In genomic region chr6:104758125-104758524, GRCm38 (mm10) we compare ENCODE assay signal across 24 mouse cellular contexts.
"Had no signal": no experiment of that assay in that cellular context is flagged by ENCODE, and none has a peak within 500 bp of the region (broad histone marks: within the 10 kb centered on the region; RNA-seq: fewer than 3 reads in every experiment).

No protein-coding gene starts in this region.

- H3K9me3 ChIP-seq: heart, embryonic 10.5 days; heart, embryonic 12.5 days; hindbrain, embryonic 10.5 days; hindbrain, embryonic 12.5 days; limb, embryonic 10.5 days; limb, embryonic 12.5 days; liver, embryonic 13.5 days had no signal

- H3K4me1 ChIP-seq: heart, embryonic 10.5 days; heart, embryonic 12.5 days; hindbrain, embryonic 10.5 days; hindbrain, embryonic 12.5 days; limb, embryonic 10.5 days; limb, embryonic 12.5 days; liver, embryonic 13.5 days had no signal

- H3K4me3 ChIP-seq: gastrocnemius, adult 2 months; heart, embryonic 10.5 days; heart, embryonic 12.5 days; hindbrain, embryonic 10.5 days; hindbrain, embryonic 12.5 days; layer of hippocampus, adult 2 months; left cerebral cortex, adult 2 months; limb, embryonic 10.5 days; limb, embryonic 12.5 days; liver, embryonic 13.5 days had no signal

- DNase-seq: gastrocnemius, adult 2 months; gastrocnemius, postnatal 10 days; gastrocnemius, postnatal 25 days; heart, adult 18-20 months; heart, postnatal 10 days; heart, postnatal 4 days; kidney, adult 18-20 months; kidney, adult 8-10 months; kidney, postnatal 25 days; kidney, postnatal 4 days; liver; liver, embryonic 13.5 days had no signal

- H3K27me3 ChIP-seq: heart, embryonic 12.5 days; hindbrain, embryonic 12.5 days; limb, embryonic 12.5 days; liver, embryonic 13.5 days had no signal

- H3K36me3 ChIP-seq: heart, embryonic 10.5 days; heart, embryonic 12.5 days; hindbrain, embryonic 10.5 days; hindbrain, embryonic 12.5 days; limb, embryonic 10.5 days; limb, embryonic 12.5 days; liver, embryonic 13.5 days had no signal

- H3K9ac ChIP-seq: heart, embryonic 12.5 days; hindbrain, embryonic 12.5 days; hindbrain, embryonic 14.5 days; limb, embryonic 12.5 days; liver, embryonic 13.5 days had no signal

- H3K27ac ChIP-seq: gastrocnemius, adult 2 months; heart, embryonic 10.5 days; hindbrain, embryonic 10.5 days; hindbrain, embryonic 12.5 days; hindbrain, embryonic 14.5 days; layer of hippocampus, adult 2 months; left cerebral cortex, adult 2 months; limb, embryonic 10.5 days; limb, embryonic 12.5 days; liver, embryonic 13.5 days had no signal

- H3K4me2 ChIP-seq: heart, embryonic 12.5 days; hindbrain, embryonic 12.5 days; hindbrain, embryonic 14.5 days; limb, embryonic 12.5 days; liver, embryonic 11.5 days; liver, embryonic 13.5 days had no signal

- ATAC-seq: hindbrain, embryonic 16.5 days; inflammation-experienced regulatory T-cells, adult 6 months had no signal
